Mouse (Mus musculus): ENCODE data around the gene Armh1.

DNA sequence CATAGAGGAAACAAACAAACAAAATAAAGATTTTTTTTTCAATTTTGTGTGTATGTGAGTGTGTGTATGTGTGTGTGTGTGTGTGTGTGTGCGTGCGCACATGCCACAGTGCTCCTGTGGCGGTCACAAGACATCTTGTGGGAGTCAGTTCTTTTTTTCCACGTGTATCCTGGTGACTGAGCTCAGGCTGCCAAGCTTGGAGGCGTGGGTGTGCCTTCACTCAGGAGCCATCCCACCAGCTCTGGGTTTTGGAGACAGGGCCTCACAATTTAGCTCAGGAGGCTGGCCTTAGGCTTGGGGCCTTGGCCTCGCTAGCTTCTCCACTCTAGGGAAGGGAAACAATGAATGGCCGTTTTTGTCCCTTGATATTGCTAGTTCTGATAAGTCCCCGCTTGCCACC, 27.8 kb downstream of the Armh1 start:
- TF ChIP-seq POLR2A (IDR thresholded peaks at IDR 0.05; ENCODE audit: extremely low read depth, insufficient read depth, low read length) (no peak), CTCF (IDR thresholded peaks at IDR 0.05; ENCODE audit: extremely low read depth, insufficient read depth, low read length) (no peak)
